Mouse (Mus musculus) heart, embryonic 11.5 days (tissue): ENCODE measurements around the gene Lrrc36. TPM values are rescaled to one million over a fixed set of nuclear protein-coding genes. Genes with fewer than 3 reads are reported as not detected.

Source experiments
- ATAC-seq: fragments of 200-750 bp; cut with Nextera tagmentation; replicated peaks from 2 replicates; pipeline ENCODE4 v1.8.0; 2017; ENCODE audit warnings: moderate library complexity; ENCODE audit not compliant: insufficient number of reproducible peaks, low FRiP score, low TSS enrichment
- H3K27ac ChIP-seq: fragments of 300-500 bp; sonication (generic); 2 replicates; pipeline ENCODE4 v1.5.1; 2014; ENCODE audit warnings: mild to moderate bottlenecking, low read depth, low read length
- H3K27me3 ChIP-seq: fragments of 300-500 bp; sonication (generic); 2 replicates; pipeline ENCODE4 v1.6.1; 2014; ENCODE audit warnings: mild to moderate bottlenecking, low read length, mixed read lengths; ENCODE audit not compliant: control insufficient read depth, insufficient read depth
- H3K36me3 ChIP-seq: fragments of 300-500 bp; sonication (generic); 2 replicates; pipeline ENCODE4 v1.6.1; 2014; ENCODE audit warnings: mild to moderate bottlenecking, low read length, moderate library complexity, mixed read lengths; ENCODE audit not compliant: control insufficient read depth, insufficient read depth
- H3K4me1 ChIP-seq: fragments of 300-500 bp; sonication (generic); 2 replicates; pipeline ENCODE4 v1.6.1; 2014; ENCODE audit warnings: low read length; ENCODE audit not compliant: control insufficient read depth, insufficient read depth
- H3K4me2 ChIP-seq: fragments of 300-500 bp; sonication (generic); 2 replicates; pipeline ENCODE4 v1.6.1; 2014; ENCODE audit warnings: mild to moderate bottlenecking, moderate library complexity
- H3K4me3 ChIP-seq: fragments of 300-500 bp; sonication (generic); 2 replicates; pipeline ENCODE4 v1.5.1; 2014; ENCODE audit warnings: low read depth, low read length
- H3K9ac ChIP-seq: fragments of 300-500 bp; sonication (generic); 2 replicates; pipeline ENCODE4 v1.6.1; 2014; ENCODE audit warnings: mild to moderate bottlenecking, low read depth, low read length, moderate library complexity
- H3K9me3 ChIP-seq: fragments of 300-500 bp; sonication (generic); replicated peaks from 2 replicates; pipeline ENCODE4 v1.6.1; 2016; ENCODE audit warnings: low read length; ENCODE audit not compliant: control insufficient read depth
- WGBS: fragments of 180-500 bp; shearing (Covaris S2); extraction: QIAGEN DNeasy Blood & Tissue Kit; methylation state at CpG from one replicate; pipeline ENCODE4 v1.1.7; 2014; ENCODE audit not compliant: insufficient replicate concordance; 5-methylcytosine and 5-hydroxymethylcytosine counted together
- polyA plus RNA-seq: library from polyadenylated mRNA; unstranded; fragments of >200 nt; fragmentation: Nextera tagmentation; extraction: Ambion mirVana; gene quantifications from 2 replicates; pipeline ENCODE4 v1.2.1, GENCODE M21; 2014

Lrrc36 gene
- polyA plus RNA-seq, 1 experiment from 2014 or later: not detected

DNA sequence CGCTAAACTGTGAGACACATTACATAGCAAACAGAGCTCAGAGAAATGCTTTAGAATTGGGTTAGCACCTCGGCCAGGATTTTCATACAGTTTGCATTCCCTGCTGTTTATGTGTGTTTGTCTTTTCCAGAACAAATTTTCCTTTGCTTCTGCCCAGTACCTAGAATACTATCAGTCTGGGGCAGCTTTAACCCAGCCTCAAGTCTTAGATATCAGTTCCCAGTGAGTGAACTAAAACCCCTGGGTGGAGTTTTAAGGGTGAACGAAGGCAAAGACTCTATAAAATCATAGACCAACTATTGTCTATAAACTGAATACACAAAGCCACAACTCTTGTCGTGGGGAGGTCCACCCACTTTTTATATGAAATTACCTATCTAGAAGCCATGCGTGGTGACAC is 35.2 kb downstream of the Lrrc36 start:
- no peaks in the 10 kb centered on the region for H3K9me3 ChIP-seq
- H3K4me3 ChIP-seq: no peak overlapping the region
- no peaks in the 10 kb centered on the region for H3K27me3 ChIP-seq
- H3K36me3 ChIP-seq: no peaks in the 10 kb centered on the region
- no peak overlapping the region for H3K9ac ChIP-seq
- no peak overlapping the region for H3K27ac ChIP-seq
- ATAC-seq: no peak
- H3K4me2 ChIP-seq: no peak overlapping the region
- H3K4me1 ChIP-seq: no peaks in the 10 kb centered on the region
- WGBS: 81% methylated on average over 5 of the region's 5 CpGs

DNA sequence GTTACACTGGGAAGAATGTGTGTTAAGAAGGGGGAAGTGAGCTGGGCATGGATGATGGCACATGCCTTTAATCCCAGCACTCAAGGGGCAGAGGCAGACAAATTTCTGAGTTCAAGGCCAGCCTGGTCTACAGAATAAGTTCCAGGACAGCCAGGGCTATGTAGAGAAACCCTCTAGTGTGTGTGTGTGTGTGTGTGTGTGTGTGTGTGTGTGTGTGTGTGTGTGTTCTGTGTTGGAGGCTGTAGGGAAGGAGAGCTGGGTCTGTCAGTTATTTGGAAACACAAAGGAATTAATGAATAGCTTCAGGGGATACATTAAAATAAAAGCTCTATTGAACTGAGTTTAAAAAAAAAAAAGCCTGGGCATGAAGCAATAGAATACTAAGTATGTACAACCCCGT is 37.6 kb downstream of the Lrrc36 start:
- Histone ChIP-seq H3K27ac (no peak overlapping the region), H3K27me3 (no peaks in the 10 kb centered on the region), H3K4me1 (no peaks in the 10 kb centered on the region), H3K4me3 (no peak overlapping the region), H3K4me2 (no peak overlapping the region), H3K9me3 (no peaks in the 10 kb centered on the region), H3K36me3 (no peaks in the 10 kb centered on the region), H3K9ac (no peak overlapping the region)
- whole genome bisulfite sequencing: 71% methylated on average over 1 of the region's 1 CpGs
- ATAC-seq: no peak

DNA sequence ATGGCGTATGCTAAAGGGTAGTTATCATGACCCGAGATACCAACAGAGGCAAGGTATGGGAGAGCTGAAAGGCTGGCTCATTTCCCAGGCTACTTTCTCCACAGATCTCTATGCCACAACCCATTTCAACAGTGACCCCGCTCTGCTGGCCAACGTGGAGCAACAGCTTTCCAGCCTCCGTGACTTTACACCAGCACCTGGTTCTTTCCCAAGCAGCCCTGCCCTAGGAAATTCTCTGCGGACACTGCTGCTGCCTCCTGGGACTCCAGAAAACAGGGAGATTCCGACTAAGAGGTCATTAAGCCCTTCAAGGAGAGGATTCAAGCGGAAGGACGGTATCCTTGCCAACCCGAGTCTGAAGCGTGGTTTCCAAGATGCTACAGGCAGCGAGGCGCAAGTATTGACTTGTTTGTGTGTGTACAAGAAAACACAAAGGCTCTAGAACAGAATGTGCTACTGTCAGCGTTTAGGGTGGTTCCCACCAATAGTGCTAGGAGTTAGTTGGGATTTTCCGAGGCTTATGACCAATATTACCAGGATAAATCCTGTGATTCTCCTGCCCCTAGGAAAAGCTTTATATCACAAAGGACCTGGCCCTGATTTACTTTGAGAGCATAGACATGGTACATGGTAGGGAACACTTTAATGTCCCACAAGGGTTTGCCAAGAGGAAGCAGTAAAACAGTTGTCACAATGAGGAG is 38.7 kb downstream of the Lrrc36 start:
- WGBS: 59% methylated on average over 15 of the region's 15 CpGs
- H3K9me3 ChIP-seq: no peaks in the 10 kb centered on the region
- no peak overlapping the region for H3K4me3 ChIP-seq
- no peak overlapping the region for H3K9ac ChIP-seq
- no peak overlapping the region for H3K4me2 ChIP-seq
- no peak for ATAC-seq
- no peak overlapping the region for H3K27ac ChIP-seq
- no peaks in the 10 kb centered on the region for H3K36me3 ChIP-seq
- no peaks in the 10 kb centered on the region for H3K27me3 ChIP-seq
- H3K4me1 ChIP-seq: no peaks in the 10 kb centered on the region

DNA sequence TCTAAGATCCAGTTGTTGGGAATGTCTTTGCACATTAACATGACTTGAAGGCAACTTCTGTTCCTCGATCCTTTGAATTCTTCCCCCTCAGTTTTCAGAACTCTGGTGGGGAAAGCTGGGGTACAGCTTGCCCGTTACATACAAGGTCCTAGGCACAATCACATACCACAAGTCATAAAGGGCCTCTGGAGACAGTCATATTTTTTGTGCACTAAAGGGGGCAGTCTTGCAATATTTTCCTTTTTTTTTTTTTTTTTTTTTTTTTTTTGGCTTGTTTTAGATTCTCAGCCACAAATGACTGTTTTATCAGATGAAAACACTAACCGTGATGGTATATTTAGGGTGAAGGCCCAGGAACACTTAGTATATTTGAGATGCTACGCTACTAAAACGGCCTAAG is 39.9 kb downstream of the Lrrc36 start:
- H3K9ac ChIP-seq: no peak overlapping the region
- no peaks in the 10 kb centered on the region for H3K9me3 ChIP-seq
- no peak overlapping the region for H3K27ac ChIP-seq
- no peak for ATAC-seq
- H3K36me3 ChIP-seq: no peaks in the 10 kb centered on the region
- H3K27me3 ChIP-seq: no peaks in the 10 kb centered on the region
- no peaks in the 10 kb centered on the region for H3K4me1 ChIP-seq
- WGBS: 66% methylated on average over 5 of the region's 5 CpGs
- no peak overlapping the region for H3K4me3 ChIP-seq
- H3K4me2 ChIP-seq: no peak overlapping the region

DNA sequence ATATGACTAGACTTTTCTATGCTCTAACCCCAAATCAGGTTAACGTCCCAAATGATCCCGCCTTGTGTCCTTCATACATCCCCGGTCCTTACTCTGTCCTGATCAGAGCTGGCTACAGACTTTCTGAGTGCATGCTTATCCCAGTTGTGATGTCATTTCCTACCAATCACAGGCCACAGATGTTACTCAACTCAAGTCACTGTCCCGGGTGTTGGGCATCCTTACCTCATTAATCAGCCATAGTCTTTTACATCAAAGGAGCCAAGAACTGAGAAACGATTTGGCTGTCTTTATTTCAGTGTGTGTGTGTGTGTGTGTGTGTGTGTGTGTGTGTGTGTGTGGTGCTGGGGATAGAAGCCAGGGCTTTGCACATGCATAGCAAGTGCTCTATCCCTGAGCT is 40.7 kb downstream of the Lrrc36 start:
- Histone ChIP-seq H3K9ac (no peak overlapping the region), H3K27me3 (no peaks in the 10 kb centered on the region), H3K4me3 (no peak overlapping the region), H3K4me1 (no peaks in the 10 kb centered on the region), H3K36me3 (no peaks in the 10 kb centered on the region), H3K4me2 (no peak overlapping the region), H3K27ac (no peak overlapping the region), H3K9me3 (no peaks in the 10 kb centered on the region)
- no peak for ATAC-seq
- 61% methylated on average over 5 of the region's 5 CpGs for WGBS

DNA sequence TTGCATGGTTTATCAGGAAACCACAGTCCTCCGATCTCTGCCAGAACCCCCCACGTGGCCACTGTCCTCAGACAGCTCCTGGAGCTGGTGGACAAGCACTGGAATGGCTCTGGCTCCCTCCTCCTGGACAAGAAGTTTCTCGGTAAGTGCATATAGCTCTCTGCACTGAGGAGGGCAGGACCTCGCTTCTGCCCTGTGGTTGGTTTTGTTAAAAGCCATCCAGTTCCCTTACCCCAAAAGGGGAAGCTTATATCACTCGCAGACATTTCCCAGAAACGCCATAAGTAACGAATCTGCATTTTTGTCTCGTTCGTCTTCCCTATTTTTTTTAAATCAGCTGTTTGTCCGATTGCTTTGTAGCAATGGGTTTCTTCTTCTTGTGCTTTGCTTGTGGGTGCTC is 41.8 kb downstream of the Lrrc36 start:
- H3K9me3 ChIP-seq: no peaks in the 10 kb centered on the region
- WGBS: 47% methylated on average over 10 of the region's 10 CpGs
- no peak for ATAC-seq
- H3K4me2 ChIP-seq: no peak overlapping the region
- H3K4me1 ChIP-seq: no peaks in the 10 kb centered on the region
- no peak overlapping the region for H3K9ac ChIP-seq
- no peak overlapping the region for H3K4me3 ChIP-seq
- no peaks in the 10 kb centered on the region for H3K36me3 ChIP-seq
- H3K27ac ChIP-seq: no peak overlapping the region
- no peaks in the 10 kb centered on the region for H3K27me3 ChIP-seq

DNA sequence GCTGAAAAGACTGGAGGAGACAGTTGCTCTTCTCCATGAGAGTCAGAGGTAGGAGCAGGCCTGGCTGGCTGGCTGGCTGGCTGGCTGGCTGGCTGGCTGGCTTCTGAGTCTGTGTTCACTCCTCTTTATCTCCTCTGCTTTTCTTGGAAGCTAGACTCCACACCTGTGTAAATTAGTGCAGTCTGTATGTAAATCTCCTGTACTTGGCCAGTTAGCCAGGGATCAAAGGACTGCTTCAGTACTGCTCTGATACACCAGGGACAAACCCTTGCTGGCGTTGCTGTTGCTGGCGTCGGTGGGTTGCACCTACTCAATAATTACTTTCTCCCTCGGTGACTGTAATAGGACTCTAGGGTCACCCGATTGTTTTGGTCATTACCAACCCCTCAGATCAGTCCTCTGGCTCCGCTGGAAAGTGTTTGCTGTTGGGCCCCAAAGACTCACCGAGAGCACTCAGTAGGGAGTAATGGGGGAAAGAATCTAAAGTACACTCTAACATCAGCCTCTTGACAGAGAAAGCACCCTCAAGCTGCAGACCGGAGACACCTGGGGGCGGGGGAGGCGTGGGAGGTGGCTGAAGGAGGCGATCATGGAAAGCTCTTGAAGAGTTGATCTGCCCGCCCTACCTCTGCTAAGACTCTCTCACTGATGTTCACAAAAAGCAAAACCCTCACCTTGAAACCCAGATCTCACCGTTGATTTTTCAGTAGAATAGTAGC is 47.9 kb downstream of the Lrrc36 start:
- ATAC-seq: no peak
- no peak overlapping the region for H3K4me2 ChIP-seq
- H3K36me3 ChIP-seq: no peaks in the 10 kb centered on the region
- H3K9ac ChIP-seq: no peak overlapping the region
- H3K27ac ChIP-seq: no peak overlapping the region
- H3K9me3 ChIP-seq: no peaks in the 10 kb centered on the region
- H3K4me3 ChIP-seq: no peak overlapping the region
- no peaks in the 10 kb centered on the region for H3K4me1 ChIP-seq
- WGBS: 66% methylated on average over 13 of the region's 13 CpGs
- H3K27me3 ChIP-seq: no peaks in the 10 kb centered on the region

DNA sequence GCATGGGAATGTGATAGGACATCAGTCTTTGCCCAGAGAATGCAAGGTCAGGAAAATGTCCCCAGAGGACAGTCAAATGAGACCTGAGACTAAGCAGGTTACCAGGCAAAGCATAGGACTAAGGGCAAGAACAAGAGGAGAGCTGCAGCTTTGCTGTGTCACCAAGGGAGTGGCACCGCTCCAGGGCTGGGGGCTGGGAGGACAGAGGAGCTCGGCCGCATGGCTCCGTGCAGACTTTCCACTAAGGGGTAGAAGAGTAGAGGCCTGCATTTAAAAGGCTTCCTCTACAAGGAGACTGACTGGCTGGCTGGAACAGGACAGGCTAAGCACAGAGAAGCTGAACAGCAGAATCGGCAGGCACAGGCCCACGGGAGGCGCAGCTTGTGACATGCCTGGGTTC is 51.2 kb downstream of the Lrrc36 start:
- WGBS: 61% methylated on average over 7 of the region's 7 CpGs
- no peaks in the 10 kb centered on the region for H3K9me3 ChIP-seq
- H3K4me3 ChIP-seq: no peak overlapping the region
- H3K4me1 ChIP-seq: peaks cover 5% of the 10 kb centered on the region; the same call in 1 of the 2 replicates
- no peak overlapping the region for H3K9ac ChIP-seq
- H3K27ac ChIP-seq: no peak overlapping the region
- H3K4me2 ChIP-seq: no peak overlapping the region
- no peaks in the 10 kb centered on the region for H3K36me3 ChIP-seq
- ATAC-seq: no peak
- H3K27me3 ChIP-seq: no peaks in the 10 kb centered on the region

DNA sequence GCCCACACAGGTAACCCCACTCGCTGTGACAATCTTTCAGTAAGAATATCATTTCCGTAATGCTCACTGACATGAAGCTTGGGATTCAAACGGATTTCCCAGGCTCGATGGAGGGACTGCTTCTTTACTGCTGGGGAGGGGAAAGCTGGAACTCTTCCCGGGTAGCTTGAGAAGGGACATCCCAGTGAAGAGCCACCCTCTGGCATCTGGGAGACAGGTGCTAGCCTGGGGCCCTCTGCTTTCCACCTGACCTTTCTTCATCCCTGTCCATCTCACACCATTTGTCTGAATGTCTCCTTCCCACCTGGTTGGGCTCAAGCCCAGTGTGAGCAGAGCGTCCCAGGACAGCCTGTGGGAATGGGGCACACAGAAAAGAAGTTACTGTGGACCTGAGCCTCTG is 52.9 kb downstream of the Lrrc36 start:
- no peak overlapping the region for H3K4me2 ChIP-seq
- H3K27ac ChIP-seq: no peak overlapping the region
- H3K9ac ChIP-seq: no peak overlapping the region
- no peaks in the 10 kb centered on the region for H3K9me3 ChIP-seq
- no peak for ATAC-seq
- no peaks in the 10 kb centered on the region for H3K27me3 ChIP-seq
- WGBS: 78% methylated on average over 6 of the region's 6 CpGs
- peaks cover 14% of the 10 kb centered on the region; the same call in 1 of the 2 replicates for H3K4me1 ChIP-seq
- no peak overlapping the region for H3K4me3 ChIP-seq
- H3K36me3 ChIP-seq: no peaks in the 10 kb centered on the region
